Mouse (Mus musculus): Measurements from ENCODE around the gene Vav2. TPM values are rescaled to one million over a fixed set of nuclear protein-coding genes. Genes with fewer than 3 reads are reported as not detected.

The Vav2 gene
- polyA plus RNA-seq, 1 experiment, result 13.0 TPM

GRCm38 (mm10) chr2:27248211-27248610 lies 178.6 kb downstream of the Vav2 start, which contains the start of gene Sardh:
Sardh (minus strand) TSS chr2:27248337.
- Histone ChIP-seq H3K4me3 (ENCODE audit: insufficient read depth, poor library complexity, severe bottlenecking) (no peak within 1 kb of the TSS), H3K79me2 (ENCODE audit: control insufficient read depth, insufficient read depth) (no peaks in the 10 kb centered on the region), H3K36me3 (ENCODE audit: control insufficient read depth, insufficient read depth) (no peaks in the 10 kb centered on the region), H3K27me3 (ENCODE audit: control insufficient read depth, insufficient read depth, insufficient read length) (peaks cover 19% of the 10 kb centered on the region), H3ac (ENCODE audit: control insufficient read depth, insufficient read length, low read depth) (no peak within 1 kb of the TSS), H3K79me3 (ENCODE audit: low read depth) (no peaks in the 10 kb centered on the region)
- no peak for TF ChIP-seq FOSL1 (IDR thresholded peaks at IDR 0.05; ENCODE audit: insufficient read depth, low read length, poor library complexity, severe bottlenecking)
- no peak for TF ChIP-seq MYOD1 (IDR thresholded peaks at IDR 0.05; ENCODE audit: control insufficient read depth, insufficient read length, low read depth)
- TF ChIP-seq MAX (IDR thresholded peaks at IDR 0.05), result no peak
- no peak for TF ChIP-seq USF1 (IDR thresholded peaks at IDR 0.05; ENCODE audit: low read depth)
- TF ChIP-seq CEBPB (IDR thresholded peaks at IDR 0.05; ENCODE audit: low read depth), result no peak
- no peak for TF ChIP-seq MYOG (IDR thresholded peaks at IDR 0.05; ENCODE audit: control insufficient read depth, extremely low read depth, insufficient read length)
- TF ChIP-seq CTCF (IDR thresholded peaks at IDR 0.05; ENCODE audit: control insufficient read depth, insufficient read depth, insufficient read length), result no peak

GRCm38 (mm10) chr2:27247487-27247863 lies 179.4 kb downstream of the Vav2 start:
- TF ChIP-seq CTCF (IDR thresholded peaks at IDR 0.05; ENCODE audit: control insufficient read depth, insufficient read depth, insufficient read length), result no peak
- no peak for TF ChIP-seq MYOD1 (IDR thresholded peaks at IDR 0.05; ENCODE audit: control insufficient read depth, insufficient read length, low read depth)
- no peak for TF ChIP-seq MYOG (IDR thresholded peaks at IDR 0.05; ENCODE audit: control insufficient read depth, extremely low read depth, insufficient read length)
- no peak for TF ChIP-seq USF1 (IDR thresholded peaks at IDR 0.05; ENCODE audit: low read depth)
- no peak for TF ChIP-seq MAX (IDR thresholded peaks at IDR 0.05)
- no peak for TF ChIP-seq FOSL1 (IDR thresholded peaks at IDR 0.05; ENCODE audit: insufficient read depth, low read length, poor library complexity, severe bottlenecking)
- no peaks in the 10 kb centered on the region for H3K79me2 ChIP-seq (ENCODE audit: control insufficient read depth, insufficient read depth)
- H3ac ChIP-seq (ENCODE audit: control insufficient read depth, insufficient read length, low read depth), result no peak overlapping the region
- no peak overlapping the region for H3K4me3 ChIP-seq (ENCODE audit: insufficient read depth, poor library complexity, severe bottlenecking)
- no peaks in the 10 kb centered on the region for H3K79me3 ChIP-seq (ENCODE audit: low read depth)
- peaks cover 12% of the 10 kb centered on the region for H3K27me3 ChIP-seq (ENCODE audit: control insufficient read depth, insufficient read depth, insufficient read length)
- no peaks in the 10 kb centered on the region for H3K36me3 ChIP-seq (ENCODE audit: control insufficient read depth, insufficient read depth)

- Histone ChIP-seq H3K79me2 (ENCODE audit: control insufficient read depth, insufficient read depth) (no peaks in the 10 kb centered on the region), H3K79me3 (ENCODE audit: low read depth) (no peaks in the 10 kb centered on the region), H3K27me3 (ENCODE audit: control insufficient read depth, insufficient read depth, insufficient read length) (peaks cover 9% of the 10 kb centered on the region), H3K36me3 (ENCODE audit: control insufficient read depth, insufficient read depth) (no peaks in the 10 kb centered on the region), H3K4me3 (ENCODE audit: insufficient read depth, poor library complexity, severe bottlenecking) (no peak overlapping the region), H3ac (ENCODE audit: control insufficient read depth, insufficient read length, low read depth) (no peak overlapping the region)
- no peak for TF ChIP-seq FOSL1 (IDR thresholded peaks at IDR 0.05; ENCODE audit: insufficient read depth, low read length, poor library complexity, severe bottlenecking)
- TF ChIP-seq CTCF (IDR thresholded peaks at IDR 0.05; ENCODE audit: control insufficient read depth, insufficient read depth, insufficient read length), result no peak
- TF ChIP-seq MAX (IDR thresholded peaks at IDR 0.05), result no peak
- TF ChIP-seq MYOG (IDR thresholded peaks at IDR 0.05; ENCODE audit: control insufficient read depth, extremely low read depth, insufficient read length), result no peak
- no peak for TF ChIP-seq USF1 (IDR thresholded peaks at IDR 0.05; ENCODE audit: low read depth)
- no peak for TF ChIP-seq CEBPB (IDR thresholded peaks at IDR 0.05; ENCODE audit: low read depth)
- no peak for TF ChIP-seq MYOD1 (IDR thresholded peaks at IDR 0.05; ENCODE audit: control insufficient read depth, insufficient read length, low read depth)
These were observed 179.9 kb downstream of the Vav2 start for GRCm38 (mm10) chr2:27246712-27247486.

- Histone ChIP-seq H3ac (ENCODE audit: control insufficient read depth, insufficient read length, low read depth) (no peak overlapping the region), H3K36me3 (ENCODE audit: control insufficient read depth, insufficient read depth) (no peaks in the 10 kb centered on the region), H3K79me3 (ENCODE audit: low read depth) (no peaks in the 10 kb centered on the region), H3K27me3 (ENCODE audit: control insufficient read depth, insufficient read depth, insufficient read length) (peaks cover 6% of the 10 kb centered on the region), H3K4me3 (ENCODE audit: insufficient read depth, poor library complexity, severe bottlenecking) (no peak overlapping the region), H3K79me2 (ENCODE audit: control insufficient read depth, insufficient read depth) (no peaks in the 10 kb centered on the region)
- TF ChIP-seq MAX (IDR thresholded peaks at IDR 0.05), result no peak
- TF ChIP-seq CEBPB (IDR thresholded peaks at IDR 0.05; ENCODE audit: low read depth), result no peak
- no peak for TF ChIP-seq USF1 (IDR thresholded peaks at IDR 0.05; ENCODE audit: low read depth)
- TF ChIP-seq CTCF (IDR thresholded peaks at IDR 0.05; ENCODE audit: control insufficient read depth, insufficient read depth, insufficient read length), result no peak
- TF ChIP-seq FOSL1 (IDR thresholded peaks at IDR 0.05; ENCODE audit: insufficient read depth, low read length, poor library complexity, severe bottlenecking), result no peak
- no peak for TF ChIP-seq MYOD1 (IDR thresholded peaks at IDR 0.05; ENCODE audit: control insufficient read depth, insufficient read length, low read depth)
- TF ChIP-seq MYOG (IDR thresholded peaks at IDR 0.05; ENCODE audit: control insufficient read depth, extremely low read depth, insufficient read length), result no peak
These were observed 180.9 kb downstream of the Vav2 start for GRCm38 (mm10) chr2:27245947-27246346.

- H3K79me3 ChIP-seq (ENCODE audit: low read depth), result no peaks in the 10 kb centered on the region
These were observed 189.5 kb downstream of the Vav2 start for GRCm38 (mm10) chr2:27237342-27237741.

More at GRCm38 (mm10) chr2:27237342-27237741, 189.5 kb downstream of the Vav2 start:
- H3K36me3 ChIP-seq (ENCODE audit: control insufficient read depth, insufficient read depth), result no peaks in the 10 kb centered on the region
- no peak overlapping the region for H3ac ChIP-seq (ENCODE audit: control insufficient read depth, insufficient read length, low read depth)
- no peaks in the 10 kb centered on the region for H3K79me2 ChIP-seq (ENCODE audit: control insufficient read depth, insufficient read depth)
- TF ChIP-seq MAX (IDR thresholded peaks at IDR 0.05) (no peak), CTCF (IDR thresholded peaks at IDR 0.05; ENCODE audit: control insufficient read depth, insufficient read depth, insufficient read length) (peak; percentile 48), CEBPB (IDR thresholded peaks at IDR 0.05; ENCODE audit: low read depth) (no peak), FOSL1 (IDR thresholded peaks at IDR 0.05; ENCODE audit: insufficient read depth, low read length, poor library complexity, severe bottlenecking) (no peak), USF1 (IDR thresholded peaks at IDR 0.05; ENCODE audit: low read depth) (no peak), MYOD1 (IDR thresholded peaks at IDR 0.05; ENCODE audit: control insufficient read depth, insufficient read length, low read depth) (no peak), MYOG (IDR thresholded peaks at IDR 0.05; ENCODE audit: control insufficient read depth, extremely low read depth, insufficient read length) (no peak)
- H3K27me3 ChIP-seq (ENCODE audit: control insufficient read depth, insufficient read depth, insufficient read length), result no peaks in the 10 kb centered on the region
- no peak overlapping the region for H3K4me3 ChIP-seq (ENCODE audit: insufficient read depth, poor library complexity, severe bottlenecking)
